In genomic region chr9:118488896-118489578, GRCm38 (mm10) we compare ENCODE assay signal across 8 mouse cellular contexts. TPM values are rescaled to one million over a fixed set of nuclear protein-coding genes. Genes with fewer than 3 reads are reported as not detected.
A peak's percentile ranks its signal among the peaks of the same experiment; 100 is the strongest.
DNase-seq lines count a peak whose midpoint lies in the region; ATAC-seq and TF ChIP-seq lines count a peak whose summit lies in the region.

No protein-coding gene starts in this region.

- no peaks in the 10 kb centered on the region; the same call in 1 of the 2 replicates for H3K9me3 ChIP-seq in heart, embryonic 16.5 days (replicated peaks; ENCODE audit: control insufficient read depth, low read length)
- no peaks in the 10 kb centered on the region for H3K9me3 ChIP-seq in ES-E14 (ENCODE audit: control insufficient read depth, insufficient read depth, low read depth, low read length)
- no peaks in the 10 kb centered on the region for H3K9me3 ChIP-seq in midbrain, embryonic 11.5 days (ENCODE audit: control insufficient read depth, low read length)

- no peak overlapping the region for H3K27ac ChIP-seq in heart, embryonic 16.5 days (ENCODE audit: low read length)
- H3K27ac ChIP-seq in ES-E14 (ENCODE audit: insufficient read depth, low read depth, low read length, poor library complexity, severe bottlenecking), result no peak overlapping the region
- no peak overlapping the region for H3K27ac ChIP-seq in midbrain, embryonic 11.5 days (ENCODE audit: low read depth, low read length)

- intact Hi-C loops in heart, postnatal 36 days (cut with DNase I), result loop anchor here (1.0 to 2.0 kb wide), 2 partner anchors 390 to 436 kb away; no protein-coding TSS in a partner anchor

- no peak; the same call in 1 of the 2 replicates for ATAC-seq in heart, embryonic 16.5 days (replicated peaks; ENCODE audit: extremely low read depth, insufficient read depth, low FRiP score)
- 0 out of 2 replicates have a peak, but pooled peaks have one; percentile 28 for ATAC-seq in granulocyte monocyte progenitor cell, adult 5-6 weeks (replicated peaks; ENCODE audit: poor library complexity, severe bottlenecking)
- ATAC-seq in midbrain, embryonic 11.5 days (ENCODE audit: low FRiP score), result no peak

- H3K4me1 ChIP-seq in heart, embryonic 16.5 days (ENCODE audit: control insufficient read depth, insufficient read depth, low read length), result 0 out of 2 replicates have a peak, but pooled peaks cover 10% of the 10 kb centered on the region
- peaks cover 0 to 4% of the 10 kb centered on the region in 2 experiments; a peak in 1 of 4 replicates for H3K4me1 ChIP-seq in ES-E14 (ENCODE audit: control insufficient read depth in 2 of 2, insufficient read depth in 2 of 2, low read length in 2 of 2, poor library complexity in 1 of 2)
- peaks cover 20% of the 10 kb centered on the region for H3K4me1 ChIP-seq in midbrain, embryonic 11.5 days (ENCODE audit: control insufficient read depth, insufficient read depth, low read length)

- no peaks in the 10 kb centered on the region for H3K36me3 ChIP-seq in heart, embryonic 16.5 days (ENCODE audit: control insufficient read depth, insufficient read depth)
- H3K36me3 ChIP-seq in ES-E14 (ENCODE audit: control insufficient read depth, insufficient read depth, low read length, poor library complexity, severe bottlenecking), result peaks cover 3% of the 10 kb centered on the region; the same call in 1 of the 2 replicates
- no peaks in the 10 kb centered on the region for H3K36me3 ChIP-seq in midbrain, embryonic 11.5 days (ENCODE audit: control insufficient read depth, insufficient read depth, low read length)

- no peak for DNase-seq in heart, postnatal 36 days
- DNase-seq in ES-E14 (ENCODE audit: low read depth, low spot score), result no peak
- no peak for DNase-seq in midbrain, embryonic 11.5 days (ENCODE audit: low spot score, missing footprints)
- no peak for DNase-seq in urinary bladder, postnatal 25 days (ENCODE audit: low spot score)
- DNase-seq in frontal cortex, postnatal 25 days (ENCODE audit: low spot score in 2 of 2), result no peak
- no peak for DNase-seq in thymus, adult 18-20 months

- peak overlapping the region; percentile 55 for H3K4me3 ChIP-seq in heart, embryonic 16.5 days (ENCODE audit: low read length)
- peak overlapping the region; percentile 59 to 73 for H3K4me3 ChIP-seq in ES-E14 (ENCODE audit: insufficient read depth in 1 of 2, low read depth in 1 of 2, low read length in 2 of 2, poor library complexity in 1 of 2, severe bottlenecking in 1 of 2)
- H3K4me3 ChIP-seq in midbrain, embryonic 11.5 days (ENCODE audit: low read depth, low read length), result peak overlapping the region; percentile 19

- peak overlapping the region; percentile 84 for H3K4me2 ChIP-seq in heart, embryonic 16.5 days (ENCODE audit: low read depth, low read length)
- H3K4me2 ChIP-seq in midbrain, embryonic 11.5 days, result peak overlapping the region; percentile 39

- H3K27me3 ChIP-seq in heart, embryonic 16.5 days (ENCODE audit: control insufficient read depth, insufficient read depth, low read length), result peaks cover 37% of the 10 kb centered on the region
- peaks cover 53% of the 10 kb centered on the region for H3K27me3 ChIP-seq in midbrain, embryonic 11.5 days (ENCODE audit: control insufficient read depth, insufficient read depth, low read length)

- in situ Hi-C loops in ES-E14 (cut with MboI; ENCODE audit: low sequenced_read_pairs in 2 of 2, unreplicated experiment in 2 of 2), result loop anchor here in 1 of 2 experiments (25.0 kb wide), 1 partner anchor 427 kb away; no protein-coding TSS in a partner anchor

- peak overlapping the region; percentile 2 for H3K9ac ChIP-seq in heart, embryonic 16.5 days (ENCODE audit: low read length)
- H3K9ac ChIP-seq in ES-E14 (ENCODE audit: insufficient read depth, low read depth, low read length, poor library complexity, severe bottlenecking), result peak overlapping the region; percentile 61; the same call in 1 of the 2 replicates
- 0 out of 2 replicates have a peak overlapping the region, but pooled peaks have one; percentile 14 for H3K9ac ChIP-seq in midbrain, embryonic 11.5 days (ENCODE audit: low read length)

- WGBS in heart, embryonic 16.5 days, result 1% methylated on average over 20 of the region's 20 CpGs
- WGBS in midbrain, embryonic 11.5 days, result under 1% methylated on average over 20 of the region's 20 CpGs

TF ChIP-seq in ES-E14, 5 proteins besides CTCF, POLR2A, EP300 and RAD21:
- peak; percentile 94 for TF ChIP-seq ZNF384 (IDR thresholded peaks at IDR 0.05; ENCODE audit: low read depth, low read length)
- TF ChIP-seq ZC3H11A (IDR thresholded peaks at IDR 0.05; ENCODE audit: borderline replicate concordance, low read depth, low read length), result no peak

RNA-seq across cellular contexts. Expression of gene Eomes, which starts 11.0 kb away (rescaled TPM):
- 0.09 and 0.11 TPM in 2 replicates for polyA plus RNA-seq in heart, embryonic 16.5 days (2015; fragmentation: Nextera tagmentation; extraction: Ambion mirVana)
- total RNA-seq in heart, postnatal 36 days (2021), result under 1 TPM in 1 of 2 experiments, not detected in 1; 0.08 TPM
- 1.1 and 3.2 TPM in 2 replicates for total RNA-seq in ES-E14 (2012; rRNA removed)
- not detected in 2 replicates for total RNA-seq in granulocyte monocyte progenitor cell, adult 5-6 weeks (2014; fragmentation: Nextera tagmentation)
- total RNA-seq in granulocyte monocyte progenitor cell, adult 5-6 weeks (2017), result not detected in 2 replicates
- 0.33 and 1.1 TPM in 2 replicates for polyA plus RNA-seq in midbrain, embryonic 11.5 days (2014; fragmentation: Nextera tagmentation; extraction: Ambion mirVana)

RNA-seq across cellular contexts. Expression of gene Golga4, which starts 17.0 kb away (rescaled TPM):
- 51.5 and 54.6 TPM in 2 replicates for polyA plus RNA-seq in heart, embryonic 16.5 days (2015; fragmentation: Nextera tagmentation; extraction: Ambion mirVana)
- 100 to 1,000 TPM; 303 to 350 TPM for total RNA-seq in heart, postnatal 36 days (2021)
- total RNA-seq in ES-E14 (2012; rRNA removed), result 73.3 and 78.4 TPM in 2 replicates
- total RNA-seq in granulocyte monocyte progenitor cell, adult 5-6 weeks (2014; fragmentation: Nextera tagmentation), result 50.2 and 61.6 TPM in 2 replicates
- 69.4 and 82.7 TPM in 2 replicates for total RNA-seq in granulocyte monocyte progenitor cell, adult 5-6 weeks (2017)
- polyA plus RNA-seq in midbrain, embryonic 11.5 days (2014; fragmentation: Nextera tagmentation; extraction: Ambion mirVana), result 48.5 and 48.7 TPM in 2 replicates

Comparison
In these comparisons a context has a peak if more than half of its experiments do, and no peak if none do; other contexts are left out.
1. H3K9ac ChIP-seq: peak in every context shown above with its lines; median percentile 61 in ES-E14; 14 in midbrain, embryonic 11.5 days; 2 in heart, embryonic 16.5 days.